Mouse (Mus musculus): ENCODE measurements around the gene Gm11444. TPM values are rescaled to one million over a fixed set of nuclear protein-coding genes. Genes with fewer than 3 reads are reported as not detected.

The Gm11444 gene
- polyA plus RNA-seq, 1 experiment from 2014 or later = not detected

GRCm38 (mm10) chr11:85864363-85864762, 14.2 kb upstream of the Gm11444 start:
- no peaks in the 10 kb centered on the region for H3K4me1 ChIP-seq (ENCODE audit: insufficient read depth)
- H3K9me3 ChIP-seq (ENCODE audit: low read length) = no peaks in the 10 kb centered on the region
- no peak overlapping the region for H3K4me2 ChIP-seq (ENCODE audit: low read depth, low read length)
- DNase-seq (no peak), ATAC-seq (no peak)
- no peak overlapping the region for H3K27ac ChIP-seq (ENCODE audit: low read depth)
- no peak overlapping the region for H3K4me3 ChIP-seq (ENCODE audit: low read depth, low read length)
- TF ChIP-seq EP300 (IDR thresholded peaks at IDR 0.05; ENCODE audit: low read depth) (no peak), CTCF (IDR thresholded peaks at IDR 0.05; ENCODE audit: low read depth) (peak; percentile 55)
- WGBS (ENCODE audit: insufficient replicate concordance) = 39% methylated on average over 7 of the region's 7 CpGs
- no peak overlapping the region for H3K9ac ChIP-seq (replicated peaks)
- no peaks in the 10 kb centered on the region for H3K36me3 ChIP-seq (replicated peaks; ENCODE audit: insufficient read depth, low read length)
- H3K27me3 ChIP-seq (ENCODE audit: insufficient read depth, low read length) = no peaks in the 10 kb centered on the region

DNA sequence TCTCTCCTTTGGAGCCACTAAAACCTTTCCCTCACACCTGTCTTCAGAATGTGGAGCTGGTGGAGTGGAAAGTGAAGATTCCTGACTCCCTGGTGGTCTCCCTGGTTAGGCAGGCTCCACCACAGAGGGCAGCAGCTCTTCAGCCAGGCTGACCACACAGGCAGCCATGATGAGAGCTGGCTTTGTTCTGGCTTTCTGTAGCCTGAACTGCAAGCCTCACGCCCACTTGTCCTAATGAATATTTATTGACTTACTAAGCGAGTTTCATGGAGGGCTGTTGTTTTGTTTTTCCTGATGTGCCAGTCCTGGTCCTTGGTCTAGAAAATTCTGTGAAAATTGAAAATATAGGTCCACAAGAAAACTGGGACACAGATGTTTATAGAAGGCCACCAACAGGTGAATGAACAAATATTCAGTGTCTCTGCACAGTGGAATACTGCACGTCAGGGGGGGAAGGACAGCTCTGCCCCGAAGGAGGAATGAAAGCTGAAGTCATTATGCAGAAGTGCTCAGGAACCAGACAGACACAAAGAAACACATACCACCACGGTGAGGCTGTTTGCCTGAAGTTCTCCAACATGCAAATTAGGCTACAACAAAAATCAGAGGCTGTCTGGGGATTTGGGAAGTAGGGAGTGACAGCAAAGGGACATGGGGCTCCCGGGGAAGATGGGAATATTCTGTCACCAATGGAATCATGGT, 8.0 kb upstream of the Gm11444 start:
- Histone ChIP-seq H3K4me2 (ENCODE audit: low read depth, low read length) (no peak overlapping the region), H3K36me3 (replicated peaks; ENCODE audit: insufficient read depth, low read length) (no peaks in the 10 kb centered on the region), H3K4me3 (ENCODE audit: low read depth, low read length) (no peak overlapping the region), H3K9ac (replicated peaks) (no peak overlapping the region), H3K9me3 (ENCODE audit: low read length) (no peaks in the 10 kb centered on the region), H3K27ac (ENCODE audit: low read depth) (no peak overlapping the region), H3K4me1 (ENCODE audit: insufficient read depth) (no peaks in the 10 kb centered on the region), H3K27me3 (ENCODE audit: insufficient read depth, low read length) (no peaks in the 10 kb centered on the region)
- ATAC-seq = no peak
- WGBS (ENCODE audit: insufficient replicate concordance) = 46% methylated on average over 6 of the region's 6 CpGs
- TF ChIP-seq CTCF (IDR thresholded peaks at IDR 0.05; ENCODE audit: low read depth) (no peak), EP300 (IDR thresholded peaks at IDR 0.05; ENCODE audit: low read depth) (no peak)
- DNase-seq = no peak

DNA sequence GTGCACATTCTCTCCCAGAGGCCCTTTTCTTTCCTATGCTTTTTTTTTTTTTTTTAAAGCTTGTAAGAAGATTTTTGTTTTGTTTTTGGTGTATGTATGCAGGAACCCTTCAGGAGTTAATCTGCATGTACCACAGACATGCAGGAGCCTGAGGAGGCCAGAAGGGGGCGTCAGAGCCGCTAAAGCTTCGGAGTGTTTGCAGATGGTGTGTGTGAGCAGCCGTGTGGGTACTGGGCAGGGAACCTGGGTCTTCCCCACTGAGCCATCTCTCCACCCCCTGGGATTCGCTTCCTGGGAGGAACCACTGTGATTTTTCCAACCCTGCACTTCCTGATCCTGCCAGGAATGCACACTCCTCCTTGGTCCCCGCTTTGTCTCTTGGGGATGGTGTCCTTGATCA, 625 bp upstream of the Gm11444 start:
- no peak for DNase-seq

GRCm38 (mm10) chr11:85849037-85849436, 1.1 kb downstream of the Gm11444 start:
- Histone ChIP-seq H3K4me2 (ENCODE audit: low read depth, low read length) (peak overlapping the region; percentile 20; the same call in 1 of the 2 replicates), H3K9ac (replicated peaks) (no peak overlapping the region), H3K36me3 (replicated peaks; ENCODE audit: insufficient read depth, low read length) (no peaks in the 10 kb centered on the region), H3K27me3 (ENCODE audit: insufficient read depth, low read length) (peaks cover 39% of the 10 kb centered on the region), H3K27ac (ENCODE audit: low read depth) (no peak overlapping the region), H3K4me3 (ENCODE audit: low read depth, low read length) (no peak overlapping the region), H3K9me3 (ENCODE audit: low read length) (no peaks in the 10 kb centered on the region), H3K4me1 (ENCODE audit: insufficient read depth) (0 out of 2 replicates have a peak, but pooled peaks cover 4% of the 10 kb centered on the region)
- 6% methylated on average over 21 of the region's 21 CpGs for WGBS (ENCODE audit: insufficient replicate concordance)
- DNase-seq (peak; percentile 69), ATAC-seq (peak; percentile 48)
- TF ChIP-seq EP300 (IDR thresholded peaks at IDR 0.05; ENCODE audit: low read depth) (no peak), CTCF (IDR thresholded peaks at IDR 0.05; ENCODE audit: low read depth) (peak; percentile 93)

More for the DNA sequence above, 625 bp upstream of the Gm11444 start:
- 40% methylated on average over 6 of the region's 6 CpGs for WGBS (ENCODE audit: insufficient replicate concordance)
- Histone ChIP-seq H3K9ac (replicated peaks) (no peak overlapping the region), H3K4me1 (ENCODE audit: insufficient read depth) (no peaks in the 10 kb centered on the region), H3K27ac (ENCODE audit: low read depth) (no peak overlapping the region), H3K9me3 (ENCODE audit: low read length) (no peaks in the 10 kb centered on the region), H3K36me3 (replicated peaks; ENCODE audit: insufficient read depth, low read length) (no peaks in the 10 kb centered on the region), H3K4me2 (ENCODE audit: low read depth, low read length) (no peak overlapping the region), H3K4me3 (ENCODE audit: low read depth, low read length) (no peak overlapping the region), H3K27me3 (ENCODE audit: insufficient read depth, low read length) (peaks cover 23% of the 10 kb centered on the region)
- ATAC-seq = no peak
- peak; percentile 45 for TF ChIP-seq CTCF (IDR thresholded peaks at IDR 0.05; ENCODE audit: low read depth)
- TF ChIP-seq EP300 (IDR thresholded peaks at IDR 0.05; ENCODE audit: low read depth) = no peak

DNA sequence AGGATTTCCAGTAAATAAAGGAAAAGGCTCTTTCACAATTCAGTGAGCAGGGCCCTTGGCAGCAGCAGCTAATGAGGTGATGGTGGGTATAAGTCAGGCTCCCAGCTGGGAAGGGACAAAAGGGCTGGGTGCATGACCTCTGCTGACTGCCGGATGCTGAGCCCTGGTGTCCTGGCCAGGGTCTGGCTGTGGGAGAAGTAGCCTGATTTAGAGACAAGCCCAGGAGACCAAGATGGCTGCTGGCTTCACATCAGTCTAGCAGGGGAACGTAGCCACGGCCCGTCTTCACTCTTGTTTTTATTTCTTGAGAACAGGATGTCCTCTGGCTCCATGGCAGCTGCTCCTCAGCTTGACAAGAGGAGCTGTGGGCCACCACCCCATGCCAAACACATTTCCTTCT, 3.6 kb downstream of the Gm11444 start:
- TF ChIP-seq EP300 (IDR thresholded peaks at IDR 0.05; ENCODE audit: low read depth) = 0 out of 2 replicates have a peak, but pooled peaks have one; percentile 22
- no peak for TF ChIP-seq CTCF (IDR thresholded peaks at IDR 0.05; ENCODE audit: low read depth)
- Histone ChIP-seq H3K9me3 (ENCODE audit: low read length) (no peaks in the 10 kb centered on the region), H3K4me1 (ENCODE audit: insufficient read depth) (peaks cover 21% of the 10 kb centered on the region), H3K27ac (ENCODE audit: low read depth) (no peak overlapping the region), H3K27me3 (ENCODE audit: insufficient read depth, low read length) (peaks cover 64% of the 10 kb centered on the region), H3K4me3 (ENCODE audit: low read depth, low read length) (no peak overlapping the region), H3K9ac (replicated peaks) (no peak overlapping the region), H3K4me2 (ENCODE audit: low read depth, low read length) (no peak overlapping the region), H3K36me3 (replicated peaks; ENCODE audit: insufficient read depth, low read length) (no peaks in the 10 kb centered on the region)
- ATAC-seq = no peak
- no peak for DNase-seq
- 42% methylated on average over 4 of the region's 4 CpGs for WGBS (ENCODE audit: insufficient replicate concordance)

- peaks cover 21% of the 10 kb centered on the region for H3K4me1 ChIP-seq (ENCODE audit: insufficient read depth)
- no peak overlapping the region for H3K4me3 ChIP-seq (ENCODE audit: low read depth, low read length)
- no peak overlapping the region for H3K9ac ChIP-seq (replicated peaks)
- ATAC-seq (no peak), DNase-seq (no peak)
- no peak overlapping the region for H3K27ac ChIP-seq (ENCODE audit: low read depth)
- peaks cover 70% of the 10 kb centered on the region for H3K27me3 ChIP-seq (ENCODE audit: insufficient read depth, low read length)
- no peaks in the 10 kb centered on the region for H3K9me3 ChIP-seq (ENCODE audit: low read length)
- no peak for TF ChIP-seq CTCF (IDR thresholded peaks at IDR 0.05; ENCODE audit: low read depth)
- no peak for TF ChIP-seq EP300 (IDR thresholded peaks at IDR 0.05; ENCODE audit: low read depth)
- WGBS (ENCODE audit: insufficient replicate concordance) = 44% methylated on average over 5 of the region's 5 CpGs
- no peak overlapping the region for H3K4me2 ChIP-seq (ENCODE audit: low read depth, low read length)
- H3K36me3 ChIP-seq (replicated peaks; ENCODE audit: insufficient read depth, low read length) = no peaks in the 10 kb centered on the region
Observed at GRCm38 (mm10) chr11:85845921-85846320, 4.2 kb downstream of the Gm11444 start.

All from liver, postnatal 0 days (tissue).